Mouse (Mus musculus) ovary, postnatal 36 days (tissue): ENCODE measurements around the gene Zfp976.
"Not testable (repeated sequence)": the region's sequence is repeated elsewhere in the genome, so short reads cannot be mapped to it uniquely, and the experiment has no call there.

Source experiments
- DNase-seq: peaks from one replicate; pipeline ENCODE4 v3.0.0; 2022; ENCODE audit warnings: low spot score, mixed read lengths

Gene Zfp976

GRCm38 (mm10) chr7:42642152-42643115 is at the start of gene Zfp976:
Gene Zfp976 (minus strand): TSS chr7:42642588.
- DNase-seq, result peak; percentile 71

GRCm38 (mm10) chr7:42680081-42680480 is 37.7 kb upstream of the Zfp976 start:
- not testable (repeated sequence) for DNase-seq

- not testable (repeated sequence) for DNase-seq
Measured at GRCm38 (mm10) chr7:42679646-42680045, 37.3 kb upstream of the Zfp976 start.

GRCm38 (mm10) chr7:42660140-42660539 is 17.8 kb upstream of the Zfp976 start:
- DNase-seq, result not testable (repeated sequence)

GRCm38 (mm10) chr7:42655211-42655610 is 12.8 kb upstream of the Zfp976 start:
- not testable (repeated sequence) for DNase-seq

GRCm38 (mm10) chr7:42643120-42643620 is 782 bp upstream of the Zfp976 start:
- peak; percentile 4 for DNase-seq

GRCm38 (mm10) chr7:42631031-42631430 is 11.4 kb downstream of the Zfp976 start:
- DNase-seq, result not testable (repeated sequence)

GRCm38 (mm10) chr7:42595666-42596065 is 46.7 kb downstream of the Zfp976 start:
- not testable (repeated sequence) for DNase-seq

- DNase-seq, result not testable (repeated sequence)
Measured at GRCm38 (mm10) chr7:42592413-42592812, 50.0 kb downstream of the Zfp976 start, which contains the start of gene Zfp977. Gene Zfp977 (minus strand): TSS chr7:42592547.

- not testable (repeated sequence) for DNase-seq
Measured at GRCm38 (mm10) chr7:42591311-42591710, 51.1 kb downstream of the Zfp976 start.

- no peak for DNase-seq
Measured at GRCm38 (mm10) chr7:42578488-42578887, 63.9 kb downstream of the Zfp976 start, which contains the start of gene Gm21028. Gene Gm21028 (minus strand): TSS chr7:42578588.
